Mouse (Mus musculus) olfactory bulb, adult 2 months (tissue): Measurements from ENCODE around the gene Slc6a5.

Experiments
- CTCF ChIP-seq: fragments of 200-500 bp; IDR thresholded peaks from 2 replicates; pipeline ENCODE4 v1.5.1; 2012; ENCODE audit warnings: low read depth, mild to moderate bottlenecking, low read length, moderate library complexity; ENCODE audit not compliant: insufficient read depth
- POLR2A ChIP-seq: fragments of 200-500 bp; IDR thresholded peaks from 2 replicates; pipeline ENCODE4 v1.6.1; 2012; ENCODE audit warnings: mild to moderate bottlenecking, low read depth, low read length, moderate library complexity; ENCODE audit not compliant: insufficient read depth

GRCm38 (mm10) chr7:49929999-49930398 lies 20.1 kb downstream of the Slc6a5 start:
- TF ChIP-seq CTCF (no peak), POLR2A (no peak)
